Mouse (Mus musculus) intestine, embryonic 16.5 days (tissue): Measurements from ENCODE around the gene Nrxn2. TPM values are rescaled to one million over a fixed set of nuclear protein-coding genes. Genes with fewer than 3 reads are reported as not detected.

Experiments used
- ATAC-seq: fragments of 200-750 bp; cut with Nextera tagmentation; 2 replicates; pipeline ENCODE4 v1.8.0; 2017; ENCODE audit warnings: moderate TSS enrichment, moderate library complexity
- H3K27ac ChIP-seq: fragments of 300-500 bp; sonication (generic); 2 replicates; pipeline ENCODE4 v1.5.1; 2014; ENCODE audit warnings: mild to moderate bottlenecking, low read length
- H3K27me3 ChIP-seq: fragments of 300-500 bp; sonication (generic); replicated peaks from 2 replicates; pipeline ENCODE4 v1.6.1; 2014; ENCODE audit warnings: low read length, control low read depth, mixed read lengths; ENCODE audit not compliant: control insufficient read depth, insufficient read depth
- H3K36me3 ChIP-seq: fragments of 300-500 bp; sonication (generic); 2 replicates; pipeline ENCODE4 v1.6.1; 2014; ENCODE audit warnings: low read length, control low read depth; ENCODE audit not compliant: control insufficient read depth, insufficient read depth
- H3K4me1 ChIP-seq: fragments of 300-500 bp; sonication (generic); 2 replicates; pipeline ENCODE4 v1.6.1; 2014; ENCODE audit warnings: low read length, control low read depth, mixed read lengths; ENCODE audit not compliant: control insufficient read depth, insufficient read depth
- H3K4me2 ChIP-seq: fragments of 300-500 bp; sonication (generic); 2 replicates; pipeline ENCODE4 v1.6.1; 2014; ENCODE audit warnings: low read depth, low read length, control low read depth
- H3K4me3 ChIP-seq: fragments of 300-500 bp; sonication (generic); 2 replicates; pipeline ENCODE4 v1.5.1; 2014; ENCODE audit warnings: mild to moderate bottlenecking, low read length
- H3K9ac ChIP-seq: fragments of 300-500 bp; sonication (generic); 2 replicates; pipeline ENCODE4 v1.6.1; 2014; ENCODE audit warnings: low read depth, low read length
- H3K9me3 ChIP-seq: fragments of 300-500 bp; sonication (generic); 2 replicates; pipeline ENCODE4 v1.6.1; 2016; ENCODE audit warnings: low read length, control low read depth; ENCODE audit not compliant: control insufficient read depth
- WGBS: fragments of 180-500 bp; shearing (Covaris S2); extraction: QIAGEN DNeasy Blood & Tissue Kit; methylation state at CpG from one replicate; pipeline ENCODE4 v1.1.7; 2014; 5-methylcytosine and 5-hydroxymethylcytosine counted together
- polyA plus RNA-seq: library from polyadenylated mRNA; unstranded; fragments of >200 nt; fragmentation: Nextera tagmentation; extraction: Ambion mirVana; gene quantifications from 2 replicates; pipeline ENCODE4 v1.2.1, GENCODE M21; 2015

The Nrxn2 gene
- polyA plus RNA-seq, 1 experiment from 2014 or later = 0.97 TPM

DNA sequence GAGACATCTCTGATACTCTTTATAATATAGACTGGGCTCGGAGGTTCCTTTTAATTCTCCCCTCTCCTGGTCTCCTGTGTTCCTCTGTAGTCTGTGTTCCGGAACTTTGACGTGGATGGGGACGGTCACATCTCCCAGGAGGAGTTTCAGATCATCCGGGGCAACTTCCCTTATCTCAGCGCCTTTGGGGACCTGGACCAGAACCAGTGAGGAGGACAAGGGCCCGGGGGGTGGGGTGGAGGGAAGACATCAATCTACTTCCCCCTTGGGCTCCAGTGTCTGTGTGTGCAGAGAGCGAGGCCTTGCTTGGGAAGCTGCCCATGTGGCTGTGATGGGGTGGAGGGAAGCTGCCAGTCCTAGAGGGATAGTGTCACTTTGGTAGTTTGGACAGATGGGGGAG, 9.8 kb upstream of the Nrxn2 start:
- ATAC-seq = no peak
- 76% methylated on average over 8 of the region's 8 CpGs for WGBS
- H3K9ac ChIP-seq = no peak overlapping the region
- no peaks in the 10 kb centered on the region for H3K36me3 ChIP-seq
- H3K27me3 ChIP-seq = no peaks in the 10 kb centered on the region
- H3K27ac ChIP-seq = no peak overlapping the region
- H3K9me3 ChIP-seq = no peaks in the 10 kb centered on the region
- peaks cover 2% of the 10 kb centered on the region; the same call in 1 of the 2 replicates for H3K4me1 ChIP-seq
- no peak overlapping the region for H3K4me3 ChIP-seq
- H3K4me2 ChIP-seq = no peak overlapping the region

DNA sequence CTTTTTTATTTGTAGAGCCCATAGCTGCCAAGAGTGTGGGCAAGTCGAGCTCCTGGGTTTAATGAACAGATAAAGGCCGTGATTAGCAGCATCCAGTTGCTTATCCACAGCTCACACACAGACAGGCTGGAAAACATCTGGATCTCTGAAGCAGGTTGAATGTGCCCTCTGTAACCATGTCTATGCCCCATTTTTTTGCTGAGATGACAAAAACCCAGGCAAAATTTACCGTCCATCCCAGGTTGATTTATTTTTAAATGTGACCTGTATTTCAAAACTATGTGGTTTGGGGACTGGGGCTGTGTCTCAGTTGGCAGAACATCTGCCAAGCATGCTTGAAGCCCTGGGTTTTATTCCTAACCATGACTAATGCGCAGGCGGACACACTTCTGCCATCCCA, 9.4 kb upstream of the Nrxn2 start:
- ATAC-seq = no peak
- no peaks in the 10 kb centered on the region for H3K27me3 ChIP-seq
- no peak overlapping the region for H3K27ac ChIP-seq
- H3K9ac ChIP-seq = no peak overlapping the region
- 77% methylated on average over 5 of the region's 5 CpGs for WGBS
- no peak overlapping the region for H3K4me2 ChIP-seq
- no peak overlapping the region for H3K4me3 ChIP-seq
- peaks cover 2% of the 10 kb centered on the region; the same call in 1 of the 2 replicates for H3K4me1 ChIP-seq
- H3K9me3 ChIP-seq = no peaks in the 10 kb centered on the region
- H3K36me3 ChIP-seq = no peaks in the 10 kb centered on the region

DNA sequence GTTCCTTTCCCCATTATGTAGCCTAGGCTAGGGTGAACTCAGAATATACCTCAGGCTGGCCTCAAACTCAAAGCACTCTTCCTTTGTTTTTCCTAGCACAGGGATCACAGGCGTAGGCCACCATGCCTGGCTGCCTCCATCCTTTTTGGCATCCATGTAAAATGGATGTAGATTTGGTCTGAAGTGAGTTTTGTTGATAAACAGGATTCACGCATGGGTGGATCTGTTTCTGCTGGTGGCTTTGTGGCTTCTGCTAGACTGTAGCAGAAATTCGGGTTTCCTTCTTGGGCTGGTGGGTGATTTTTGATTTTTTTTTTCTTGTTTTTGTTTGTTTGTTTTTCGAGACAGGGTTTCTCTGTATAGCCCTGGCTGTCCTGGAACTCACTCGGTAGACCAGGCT, 8.6 kb upstream of the Nrxn2 start:
- H3K4me3 ChIP-seq = no peak overlapping the region
- WGBS = 84% methylated on average over 5 of the region's 5 CpGs
- H3K4me1 ChIP-seq = peaks cover 2% of the 10 kb centered on the region; the same call in 1 of the 2 replicates
- H3K27me3 ChIP-seq = no peaks in the 10 kb centered on the region
- H3K9me3 ChIP-seq = no peaks in the 10 kb centered on the region
- no peak for ATAC-seq
- no peak overlapping the region for H3K4me2 ChIP-seq
- no peak overlapping the region for H3K27ac ChIP-seq
- no peaks in the 10 kb centered on the region for H3K36me3 ChIP-seq
- H3K9ac ChIP-seq = no peak overlapping the region

DNA sequence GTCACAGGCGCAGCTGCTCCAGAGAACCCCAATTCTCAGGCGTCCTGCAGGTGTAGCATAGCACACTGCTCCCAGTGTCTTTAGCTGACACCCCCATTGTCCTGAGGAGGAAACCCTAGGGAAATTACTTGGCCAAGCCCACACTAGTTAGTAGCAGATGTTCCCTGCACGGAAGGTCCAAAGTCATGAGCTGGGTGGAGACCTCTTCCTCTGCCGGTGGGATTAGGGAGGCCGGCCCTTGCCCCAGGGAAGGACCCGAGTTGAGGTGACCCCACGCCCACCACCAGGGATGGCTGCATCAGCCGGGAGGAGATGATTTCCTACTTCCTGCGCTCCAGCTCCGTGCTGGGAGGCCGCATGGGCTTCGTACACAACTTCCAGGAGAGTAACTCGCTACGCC, 5.7 kb upstream of the Nrxn2 start:
- ATAC-seq = no peak
- no peak overlapping the region for H3K4me2 ChIP-seq
- H3K27ac ChIP-seq = no peak overlapping the region
- no peaks in the 10 kb centered on the region for H3K9me3 ChIP-seq
- 54% methylated on average over 14 of the region's 14 CpGs for WGBS
- no peak overlapping the region for H3K4me3 ChIP-seq
- H3K27me3 ChIP-seq = peaks cover 8% of the 10 kb centered on the region
- H3K9ac ChIP-seq = no peak overlapping the region
- H3K4me1 ChIP-seq = peaks cover 10% of the 10 kb centered on the region; the same call in 1 of the 2 replicates
- H3K36me3 ChIP-seq = no peaks in the 10 kb centered on the region

DNA sequence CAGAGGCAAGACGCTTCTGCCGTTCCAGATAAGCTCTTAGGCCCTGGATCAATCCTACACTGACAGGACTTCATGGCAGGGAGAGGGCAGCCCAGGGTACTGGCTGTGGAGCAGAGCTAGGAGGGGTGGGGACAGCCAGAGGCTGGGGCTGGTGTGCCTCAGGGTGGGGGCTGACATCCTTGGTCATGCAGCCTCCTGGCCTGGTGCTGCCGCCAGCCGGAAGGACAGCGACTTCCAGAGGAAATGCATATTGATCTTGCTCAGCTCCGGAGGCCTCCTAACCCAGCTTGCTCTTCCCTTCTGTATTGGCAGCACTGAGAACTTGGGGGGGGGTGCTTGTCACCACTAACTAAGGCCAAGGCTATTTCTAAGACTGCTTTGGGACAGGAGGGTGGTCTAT, 3.1 kb upstream of the Nrxn2 start:
- Histone ChIP-seq H3K4me1 (peaks cover 16% of the 10 kb centered on the region), H3K27ac (no peak overlapping the region; the same call in 1 of the 2 replicates), H3K27me3 (peaks cover 33% of the 10 kb centered on the region), H3K4me2 (no peak overlapping the region), H3K36me3 (no peaks in the 10 kb centered on the region), H3K4me3 (no peak overlapping the region), H3K9ac (no peak overlapping the region), H3K9me3 (no peaks in the 10 kb centered on the region)
- ATAC-seq = no peak
- 31% methylated on average over 6 of the region's 6 CpGs for WGBS

DNA sequence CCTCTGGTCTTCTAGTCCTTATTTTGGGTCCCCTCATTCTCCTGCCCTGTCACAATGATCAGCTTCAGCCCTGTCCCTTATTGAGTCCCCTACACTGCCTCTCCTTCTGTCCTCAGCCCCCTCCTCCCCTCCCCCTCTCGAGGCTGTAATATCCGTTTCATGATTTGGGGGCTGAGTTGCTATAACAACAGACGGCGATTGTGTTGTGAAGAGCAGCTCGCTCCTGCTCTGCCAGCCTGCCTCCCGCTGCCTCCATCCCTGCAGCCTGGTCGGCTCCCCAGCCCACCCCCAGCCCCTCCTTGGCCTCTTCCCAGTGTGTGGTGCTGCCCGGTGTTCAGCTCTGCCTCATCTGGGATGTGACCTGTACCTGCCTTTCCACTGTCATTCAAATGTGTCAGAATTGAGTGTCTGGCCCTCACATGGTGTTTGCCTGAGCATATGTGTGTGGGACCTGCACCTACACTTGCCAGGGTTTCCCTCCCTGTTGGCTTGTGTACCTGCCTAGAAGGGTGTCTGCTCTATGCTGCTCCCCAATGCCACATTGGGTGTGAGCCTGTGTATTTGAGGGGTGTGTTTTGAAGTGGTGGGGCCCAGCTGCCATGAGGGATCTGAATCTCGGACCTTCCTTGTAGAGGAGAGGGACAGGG, 2.3 kb upstream of the Nrxn2 start:
- peaks cover 38% of the 10 kb centered on the region for H3K27me3 ChIP-seq
- no peak overlapping the region for H3K9ac ChIP-seq
- no peak overlapping the region for H3K4me2 ChIP-seq
- H3K36me3 ChIP-seq = no peaks in the 10 kb centered on the region
- no peak overlapping the region for H3K27ac ChIP-seq
- WGBS = 18% methylated on average over 9 of the region's 9 CpGs
- no peak for ATAC-seq
- no peaks in the 10 kb centered on the region for H3K9me3 ChIP-seq
- H3K4me3 ChIP-seq = no peak overlapping the region
- peaks cover 16% of the 10 kb centered on the region for H3K4me1 ChIP-seq

DNA sequence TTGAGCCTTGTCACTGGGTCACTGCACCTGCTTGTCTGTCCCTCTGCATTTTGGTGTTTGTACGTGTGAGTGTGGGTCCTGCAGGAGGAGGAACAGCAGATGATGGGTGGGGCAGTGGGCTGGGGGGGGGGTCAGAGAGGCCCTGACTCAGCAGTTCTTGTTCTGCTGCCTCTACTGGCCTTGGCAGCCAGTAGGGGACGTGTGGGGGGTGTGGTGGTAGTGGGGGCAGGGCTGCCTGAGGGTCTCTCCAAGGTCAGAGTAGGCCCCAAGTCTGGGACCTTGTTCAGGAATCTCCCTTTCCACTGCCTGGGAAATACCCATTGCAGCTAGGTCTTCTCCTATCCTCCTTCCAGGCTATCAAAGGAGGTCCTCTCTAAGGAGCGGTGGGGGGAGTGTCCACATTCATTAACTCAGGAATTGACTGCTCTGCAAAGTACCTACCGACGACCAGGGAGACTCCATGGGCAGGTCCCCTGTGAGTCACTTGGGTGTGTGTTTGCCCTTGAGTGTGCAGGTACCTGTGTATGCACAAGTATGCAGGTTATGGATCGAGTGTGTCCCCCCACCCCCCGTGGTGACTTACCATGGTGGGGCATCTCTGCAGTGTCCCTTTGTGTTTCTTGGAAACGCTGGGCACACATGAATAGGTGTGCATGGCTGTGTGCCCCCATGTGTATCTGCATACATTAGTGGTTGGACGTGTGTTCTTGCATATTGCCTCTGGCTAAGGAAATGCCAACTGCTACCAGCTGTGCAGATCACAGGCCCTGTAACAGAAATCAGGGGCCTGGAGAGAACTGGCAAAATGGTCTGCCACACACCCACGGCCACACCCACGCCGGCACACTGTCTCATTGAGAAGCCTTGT, 1.4 kb upstream of the Nrxn2 start:
- Histone ChIP-seq H3K27me3 (peaks cover 38% of the 10 kb centered on the region), H3K9ac (no peak overlapping the region), H3K36me3 (no peaks in the 10 kb centered on the region), H3K4me1 (peaks cover 16% of the 10 kb centered on the region), H3K27ac (no peak overlapping the region), H3K4me3 (no peak overlapping the region), H3K4me2 (no peak overlapping the region), H3K9me3 (no peaks in the 10 kb centered on the region)
- WGBS = 58% methylated on average over 12 of the region's 12 CpGs
- no peak for ATAC-seq

DNA sequence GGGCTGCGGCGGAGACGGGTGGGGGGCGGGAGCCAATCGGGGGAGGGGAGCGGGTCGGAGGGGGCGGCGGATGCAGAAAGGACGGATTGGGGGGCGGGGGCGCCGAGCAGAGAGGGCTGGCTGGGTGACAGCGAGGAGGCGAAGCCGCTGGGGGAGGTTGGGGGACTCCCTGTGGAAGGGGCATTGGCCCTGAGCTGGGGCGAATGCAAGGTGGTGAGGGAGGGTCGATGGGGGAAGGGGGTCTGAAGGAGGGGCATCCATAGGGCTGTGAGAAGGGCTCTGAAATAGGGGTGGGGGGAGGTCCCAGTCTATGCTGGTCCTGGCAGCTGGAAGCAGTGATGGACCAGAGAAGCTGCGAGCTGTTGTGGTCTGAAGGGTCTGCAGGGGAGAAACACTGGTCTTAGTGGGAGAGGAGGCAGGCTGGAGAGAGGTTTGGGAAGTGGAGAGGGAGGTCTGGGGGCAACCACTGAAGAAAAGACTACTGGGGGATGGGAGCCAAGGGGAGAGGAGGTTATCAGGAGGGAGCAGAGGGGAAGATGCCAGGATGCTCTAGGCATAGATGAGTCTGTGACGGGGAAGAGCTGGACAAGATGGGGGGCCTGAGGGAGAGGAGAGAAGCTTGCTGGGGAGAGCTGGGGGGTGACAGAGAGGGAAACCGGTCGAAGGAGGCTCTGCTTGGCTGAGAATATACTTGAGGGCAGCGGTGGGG, 607 bp downstream of the Nrxn2 start:
- Histone ChIP-seq H3K9ac (no peak overlapping the region), H3K36me3 (no peaks in the 10 kb centered on the region), H3K9me3 (no peaks in the 10 kb centered on the region), H3K27me3 (peaks cover 38% of the 10 kb centered on the region), H3K27ac (no peak overlapping the region), H3K4me3 (peak overlapping the region; percentile 57), H3K4me1 (peaks cover 20% of the 10 kb centered on the region), H3K4me2 (no peak overlapping the region; the same call in 1 of the 2 replicates)
- WGBS = 7% methylated on average over 20 of the region's 23 CpGs
- ATAC-seq = no peak

DNA sequence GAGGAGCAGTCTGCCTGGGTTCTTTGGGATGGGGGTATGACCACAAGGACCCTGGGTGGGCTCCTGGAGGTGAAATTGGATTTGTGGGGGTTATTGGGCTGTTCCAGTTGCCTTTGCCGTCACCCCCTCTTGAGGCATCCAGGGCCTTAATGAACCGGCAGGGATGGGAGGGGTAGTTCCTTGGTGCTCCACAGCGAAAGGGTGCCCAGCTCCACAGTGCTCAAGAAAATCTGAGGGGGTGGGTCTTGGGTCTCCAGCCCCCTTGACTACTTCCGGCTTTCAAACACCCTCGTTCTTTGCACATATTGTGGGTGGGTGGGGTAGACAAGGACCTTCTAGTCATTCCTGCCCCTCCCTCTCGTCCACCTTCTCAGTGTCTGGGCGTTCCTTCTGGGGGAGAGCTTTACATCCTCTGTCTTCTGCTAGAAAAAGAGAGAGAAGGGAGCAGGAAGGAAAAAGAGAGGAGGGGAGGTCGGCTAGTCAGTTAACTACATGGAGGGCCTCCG, 1.3 kb downstream of the Nrxn2 start:
- H3K4me1 ChIP-seq = peaks cover 20% of the 10 kb centered on the region
- H3K9ac ChIP-seq = no peak overlapping the region
- no peak overlapping the region for H3K4me2 ChIP-seq
- no peak for ATAC-seq
- 46% methylated on average over 9 of the region's 9 CpGs for WGBS
- peaks cover 40% of the 10 kb centered on the region for H3K27me3 ChIP-seq
- H3K27ac ChIP-seq = no peak overlapping the region
- H3K4me3 ChIP-seq = no peak overlapping the region
- H3K9me3 ChIP-seq = no peaks in the 10 kb centered on the region
- H3K36me3 ChIP-seq = no peaks in the 10 kb centered on the region
